Mouse (Mus musculus) frontal cortex, postnatal 36 days (tissue): ENCODE results near the gene Dcaf7.
"Not testable (repeated sequence)": the region's sequence is repeated elsewhere in the genome, so short reads cannot be mapped to it uniquely, and the experiment has no call there.

ENCODE experiments used
- DNase-seq, 2 experiments: peaks; one replicate each; pipeline ENCODE4 v3.0.0; 2022; ENCODE audit warnings: low spot score in 2 of 2

Dcaf7 gene

DNA sequence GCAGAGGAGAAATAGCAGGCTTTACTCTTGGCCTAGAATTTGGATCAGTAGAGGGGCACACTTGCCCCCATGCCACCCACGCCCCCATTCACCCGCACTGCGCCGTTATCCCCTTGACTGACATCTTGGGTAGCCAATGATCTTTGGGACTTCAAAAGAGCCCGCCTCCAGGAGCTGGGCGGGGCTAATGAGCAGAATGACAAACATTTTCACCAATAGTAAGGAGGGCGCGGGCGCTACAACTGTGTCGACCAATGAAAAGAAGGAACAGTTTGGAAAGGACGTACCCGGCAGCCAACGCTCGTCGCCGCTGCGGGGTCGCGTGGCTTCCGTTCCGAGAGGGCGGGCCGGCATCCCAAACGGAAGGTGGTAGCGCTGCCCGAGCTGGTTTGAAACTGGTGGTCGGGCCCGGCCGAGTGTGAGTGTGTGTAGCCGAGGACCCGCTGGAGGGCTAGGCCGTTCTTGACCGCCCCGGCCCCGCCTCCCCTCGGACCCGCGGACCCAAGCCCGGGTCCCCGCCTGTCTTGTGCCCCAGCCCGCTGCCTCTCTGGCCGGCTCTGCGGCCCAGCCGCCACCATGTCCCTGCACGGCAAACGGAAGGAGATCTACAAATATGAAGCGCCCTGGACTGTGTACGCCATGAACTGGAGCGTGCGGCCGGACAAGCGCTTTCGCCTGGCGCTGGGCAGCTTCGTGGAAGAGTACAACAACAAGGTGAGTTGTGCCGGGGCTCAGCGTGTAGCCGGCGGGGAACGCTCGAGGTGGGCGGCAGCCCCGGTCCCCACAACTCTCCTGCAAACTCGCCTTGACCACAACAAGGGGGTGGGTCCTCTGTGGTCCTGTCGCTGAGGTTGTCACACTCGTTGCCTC is at the start of gene Dcaf7:
TSS of gene Dcaf7 (plus strand) at position 325 of the 870 bp plus-strand sequence.
- peak; percentile 100 for DNase-seq

DNA sequence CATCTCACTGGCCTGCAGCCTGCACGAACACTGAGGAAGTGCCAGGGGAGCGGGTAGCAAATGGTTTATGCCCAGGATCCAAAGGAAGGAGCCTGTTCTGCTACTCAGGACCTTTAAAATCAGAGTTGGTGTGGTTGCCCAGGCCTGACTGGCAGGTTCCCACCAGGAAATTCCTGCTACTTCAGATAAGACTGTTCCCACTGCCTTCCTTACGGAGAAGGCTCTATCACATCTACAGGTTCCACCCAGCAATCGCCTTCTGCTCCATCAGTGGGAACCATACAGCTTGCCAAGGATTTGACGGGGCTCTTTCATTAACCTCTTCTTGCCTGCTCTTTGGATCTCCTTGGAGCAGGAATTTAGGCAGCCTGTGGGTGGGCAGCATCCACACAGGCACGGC is 49.2 kb upstream of the Dcaf7 start:
- no peak for DNase-seq

DNA sequence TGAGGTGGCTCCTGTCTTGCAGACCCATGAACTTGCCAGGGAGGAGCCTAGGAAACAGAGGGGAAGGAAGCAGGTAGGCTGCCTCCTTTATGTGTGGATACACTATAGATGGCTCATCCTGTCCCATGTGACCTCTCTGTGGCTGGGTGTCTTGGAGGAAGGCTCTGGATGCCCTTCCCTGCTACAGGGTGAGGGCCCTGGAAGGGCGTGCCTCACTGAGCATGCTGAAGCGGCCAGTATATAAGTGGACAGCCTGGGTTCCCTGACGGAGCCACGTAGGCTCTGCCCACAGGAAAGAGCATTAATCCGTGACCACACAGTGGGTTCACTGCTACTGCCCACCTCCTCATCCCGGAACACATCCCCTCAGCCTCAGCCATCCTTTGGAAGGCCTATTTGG is 47.2 kb upstream of the Dcaf7 start:
- DNase-seq, result no peak

DNA sequence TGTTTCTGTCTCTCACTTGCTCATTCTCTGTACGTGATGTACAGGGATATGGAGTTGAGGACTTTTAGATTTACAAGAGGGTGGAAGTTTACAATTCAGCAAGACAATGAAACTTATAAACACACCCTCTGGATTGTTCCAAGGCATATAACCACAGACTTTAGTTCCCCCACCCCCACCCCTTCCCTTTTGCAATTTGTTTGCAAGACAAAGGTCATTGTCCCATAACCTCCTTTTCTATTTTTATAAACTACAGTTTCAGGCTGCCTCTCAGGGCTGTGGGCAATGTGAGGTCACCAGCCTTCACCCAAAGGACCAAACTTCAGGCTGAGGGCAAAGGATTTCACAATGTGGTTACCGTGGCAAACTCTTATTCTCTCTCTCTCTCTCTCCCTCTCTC is 46.4 kb upstream of the Dcaf7 start:
- no peak for DNase-seq

DNA sequence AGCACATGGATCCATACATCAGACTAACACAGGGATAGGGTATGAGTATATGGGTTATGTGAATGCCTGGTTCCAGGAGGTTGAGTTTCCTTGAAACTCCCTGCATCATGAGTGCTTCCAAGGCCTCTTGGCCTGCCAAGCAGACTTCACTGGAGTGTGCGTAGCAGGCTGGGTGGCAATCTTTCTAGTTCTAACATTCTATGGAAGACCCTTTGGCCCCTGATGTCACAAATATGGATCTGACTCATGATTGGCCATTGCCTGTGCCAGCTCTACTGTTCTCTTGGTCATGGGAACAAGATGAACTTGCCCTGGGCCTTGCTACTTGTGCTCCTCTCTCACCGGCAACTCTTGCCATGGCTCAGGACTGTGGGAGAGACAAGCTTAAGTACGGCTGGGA is 42.3 kb upstream of the Dcaf7 start, which contains the start of gene Ace3:
TSS of gene Ace3 (plus strand) at position 301 of the 400 bp plus-strand sequence.
- DNase-seq, result no peak

DNA sequence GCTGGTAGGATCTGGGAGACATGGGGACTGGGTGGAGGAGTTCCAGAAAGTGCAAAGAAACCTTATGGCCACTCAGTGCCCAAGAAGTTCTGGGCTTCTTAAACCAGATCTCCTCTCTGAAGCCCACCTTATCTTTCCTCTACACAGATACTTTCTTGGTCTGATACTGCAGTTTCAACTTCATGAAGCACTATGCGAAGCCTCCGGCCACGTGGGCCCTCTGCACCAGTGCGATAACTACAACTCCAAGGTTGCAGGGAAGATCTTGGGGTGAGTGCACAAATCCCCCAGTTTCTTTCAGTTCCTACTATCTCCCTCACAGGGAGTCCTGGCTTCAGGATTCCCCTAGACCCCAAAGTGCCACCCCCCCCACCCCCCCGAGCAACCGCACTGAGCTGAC is 36.6 kb upstream of the Dcaf7 start:
- no peak for DNase-seq

DNA sequence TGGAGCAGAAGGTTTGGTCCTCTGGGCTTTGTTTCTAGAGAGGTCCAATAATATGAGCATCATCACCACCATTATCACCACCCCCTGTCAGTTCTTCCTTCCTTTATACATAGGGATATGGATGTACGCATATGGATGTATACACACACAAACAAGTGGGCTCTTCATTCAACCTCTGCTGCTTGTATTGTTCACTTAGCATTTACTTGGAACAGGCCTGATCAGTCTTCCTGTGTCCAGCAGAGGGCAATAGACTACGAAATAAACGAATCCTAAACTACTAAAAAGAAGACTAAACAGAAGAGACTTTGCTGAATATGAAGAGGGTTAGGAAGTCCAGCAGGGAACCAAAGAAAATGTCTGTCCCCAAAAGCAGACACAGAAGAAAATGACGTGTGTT is 35.0 kb upstream of the Dcaf7 start:
- peak in 1 of 2 experiments; percentile 43 for DNase-seq

DNA sequence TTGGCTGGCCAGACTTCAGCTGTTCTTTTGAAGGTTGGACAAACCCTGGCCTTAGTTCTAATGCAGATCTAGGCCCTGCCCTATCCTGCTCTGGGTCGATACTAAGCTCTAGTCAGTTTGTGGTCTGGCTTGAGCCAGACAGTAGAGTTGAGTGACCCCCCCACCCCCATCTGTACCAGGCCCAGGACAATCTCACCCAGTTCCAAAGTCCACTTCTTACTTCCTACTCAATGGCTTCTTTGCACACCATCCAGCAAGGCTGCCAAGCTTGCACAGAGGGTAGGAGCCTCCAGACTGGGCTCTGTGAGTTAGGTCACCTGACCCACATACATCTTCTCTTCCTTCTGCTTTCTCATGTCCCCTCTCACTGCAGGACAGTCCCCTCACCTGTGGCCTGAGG is 32.1 kb upstream of the Dcaf7 start:
- DNase-seq, result no peak

DNA sequence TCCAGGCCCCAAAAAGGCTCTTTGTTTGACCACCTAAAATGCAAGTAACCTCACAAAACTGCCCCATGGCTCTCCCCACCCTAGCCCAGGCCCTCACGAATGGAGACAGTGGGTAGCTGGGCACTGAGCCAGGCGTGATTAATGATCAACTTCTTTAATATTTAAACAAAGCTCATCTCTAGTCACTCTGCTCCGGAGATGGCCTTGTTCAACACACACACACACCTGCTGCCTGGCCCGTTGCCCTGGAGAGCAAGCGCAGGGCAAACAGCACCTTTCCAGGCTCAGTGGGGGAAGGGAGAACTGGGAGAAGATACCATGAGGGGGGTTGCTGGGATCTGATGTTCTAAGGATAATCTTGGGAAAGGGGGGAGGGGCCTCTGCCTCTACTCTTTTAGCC is 30.7 kb upstream of the Dcaf7 start:
- DNase-seq, result no peak

DNA sequence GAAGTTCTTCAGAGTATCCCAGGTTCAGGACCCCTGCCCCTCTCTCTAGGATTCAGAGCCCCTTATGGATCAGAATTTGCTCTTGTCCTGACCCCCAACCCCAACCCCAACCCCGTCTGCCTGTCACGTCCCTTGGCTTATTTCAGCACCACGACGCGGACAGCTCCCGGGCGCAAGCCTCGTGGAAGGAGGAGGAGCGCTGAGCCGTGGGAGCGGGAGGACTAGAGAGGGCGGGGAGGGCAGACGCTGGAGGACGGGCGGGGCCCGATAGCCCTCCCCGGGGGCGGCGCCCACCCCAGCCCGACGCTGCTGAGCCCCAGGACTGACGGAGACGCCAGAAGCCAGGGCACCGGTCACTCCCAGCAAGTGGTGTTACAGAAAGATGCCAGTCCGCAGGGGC is 28.9 kb upstream of the Dcaf7 start, which contains the start of gene Kcnh6:
TSS of gene Kcnh6 (plus strand) at position 304 of the 400 bp plus-strand sequence.
- no peak for DNase-seq

DNA sequence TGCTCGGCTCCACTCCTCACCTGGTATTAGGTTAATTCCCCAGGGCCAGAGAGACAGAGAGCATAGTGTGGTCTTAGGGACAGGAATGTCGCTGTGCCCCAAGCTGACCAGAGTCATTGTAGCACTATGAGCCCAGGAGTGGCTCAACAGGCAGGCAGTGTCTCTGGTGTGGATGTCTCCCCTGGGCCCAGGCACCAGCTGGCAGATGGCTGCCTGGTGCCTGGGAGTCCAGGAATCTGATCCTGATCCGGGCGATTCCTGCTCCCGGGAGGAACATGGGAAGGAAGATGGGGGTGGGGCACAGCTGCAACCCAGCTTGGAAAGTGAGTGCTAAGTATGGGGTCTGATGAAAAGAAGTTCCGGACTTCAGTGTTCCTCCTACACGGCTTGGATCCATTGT is 24.0 kb upstream of the Dcaf7 start:
- DNase-seq, result no peak

DNA sequence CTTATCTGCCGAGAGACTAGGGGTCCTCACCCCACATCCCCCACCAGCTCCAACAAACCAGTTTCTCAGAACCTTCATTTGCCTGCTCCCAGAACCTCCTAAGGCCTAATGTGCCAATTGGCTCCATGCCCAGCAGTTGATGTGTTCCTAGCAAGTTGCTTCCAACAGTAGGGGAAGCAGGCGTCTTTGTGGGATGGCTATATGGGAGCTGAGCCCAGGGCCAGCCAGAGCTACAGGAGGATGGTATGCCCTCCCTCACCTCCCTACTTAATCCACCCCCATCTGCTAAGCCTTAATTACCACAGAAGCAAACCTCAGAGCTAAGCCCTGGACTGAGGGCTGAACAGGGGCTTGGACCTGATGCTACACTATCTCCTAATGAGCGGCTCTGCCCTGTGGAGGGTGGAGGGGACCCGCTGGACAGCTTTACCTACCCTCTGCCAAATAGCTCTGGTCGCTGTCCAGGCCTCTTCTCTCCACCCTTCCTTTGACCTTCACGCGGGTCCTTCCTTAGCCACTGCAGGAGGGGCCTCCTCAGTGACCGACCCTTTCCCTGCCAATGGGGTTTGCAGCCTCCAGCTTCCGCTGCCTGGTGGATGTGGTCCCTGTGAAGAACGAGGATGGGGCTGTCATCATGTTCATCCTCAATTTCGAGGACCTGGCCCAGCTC is 23.0 kb upstream of the Dcaf7 start:
- peak in 1 of 2 experiments; percentile 51 for DNase-seq

DNA sequence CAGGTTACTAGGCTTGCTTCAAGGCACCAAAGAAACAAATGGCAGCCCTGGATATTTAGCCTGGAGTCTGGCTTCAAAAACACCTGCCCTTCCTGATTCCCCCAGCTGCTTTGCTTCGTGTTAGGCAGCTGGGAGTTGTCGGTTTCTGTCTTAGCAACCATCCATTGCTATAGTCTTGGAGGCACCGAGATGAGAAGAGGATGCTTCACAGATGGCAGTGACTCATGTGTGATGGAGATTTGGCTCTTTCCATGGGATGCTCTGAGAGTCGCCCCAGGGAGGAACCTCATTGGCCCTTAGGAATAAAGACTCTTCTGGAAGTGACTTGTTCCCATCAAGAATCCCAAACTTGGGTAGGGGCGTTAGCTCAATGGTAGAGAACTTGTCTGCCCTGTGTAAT is 20.2 kb upstream of the Dcaf7 start:
- peak in 1 of 2 experiments; percentile 28 for DNase-seq

DNA sequence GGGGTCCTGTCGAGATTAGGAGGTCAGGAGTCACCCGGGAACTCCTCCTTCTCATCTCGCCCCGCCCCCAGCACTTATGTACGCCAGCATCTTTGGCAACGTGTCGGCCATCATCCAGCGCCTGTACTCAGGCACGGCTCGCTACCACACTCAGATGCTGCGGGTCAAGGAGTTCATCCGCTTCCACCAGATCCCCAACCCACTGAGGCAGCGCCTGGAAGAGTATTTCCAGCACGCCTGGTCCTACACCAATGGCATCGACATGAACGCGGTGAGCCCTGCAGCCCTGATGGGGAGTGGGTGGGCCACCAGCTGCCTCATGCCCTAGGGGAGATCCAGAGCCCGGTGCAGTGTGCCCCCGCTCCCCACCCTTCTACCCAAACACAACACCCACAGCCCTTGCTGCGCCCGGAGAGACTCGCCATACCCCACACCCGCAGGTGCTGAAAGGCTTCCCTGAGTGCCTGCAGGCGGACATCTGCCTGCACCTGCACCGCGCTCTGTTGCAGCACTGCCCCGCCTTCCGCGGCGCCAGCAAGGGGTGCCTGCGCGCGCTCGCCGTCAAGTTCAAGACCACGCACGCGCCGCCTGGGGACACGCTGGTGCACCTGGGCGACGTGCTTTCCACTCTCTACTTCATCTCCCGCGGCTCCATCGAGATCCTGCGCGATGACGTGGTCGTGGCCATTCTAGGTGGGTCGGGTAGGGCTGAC is 16.5 kb upstream of the Dcaf7 start:
- DNase-seq, result peak; percentile 58 to 61

DNA sequence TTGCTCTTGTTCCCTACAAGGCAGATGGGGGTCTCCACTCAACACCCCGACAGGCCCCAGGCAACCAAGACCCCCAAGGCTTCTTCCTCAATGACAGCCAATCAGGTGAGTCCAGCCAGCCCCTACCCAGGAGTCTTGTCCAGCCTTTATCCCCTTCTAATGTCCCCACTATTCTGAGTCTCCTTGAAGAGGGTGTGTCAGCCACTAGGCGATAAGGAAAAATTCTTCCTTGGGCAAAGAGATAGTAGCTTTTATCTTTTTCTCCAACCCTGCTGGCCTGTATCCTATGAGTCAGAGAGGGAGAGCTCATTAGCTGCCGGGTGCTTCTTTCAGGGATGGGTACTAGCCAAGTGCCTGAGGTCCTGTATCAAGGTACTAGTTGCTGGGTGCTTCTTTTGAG is 10.9 kb upstream of the Dcaf7 start:
- DNase-seq, result no peak

DNA sequence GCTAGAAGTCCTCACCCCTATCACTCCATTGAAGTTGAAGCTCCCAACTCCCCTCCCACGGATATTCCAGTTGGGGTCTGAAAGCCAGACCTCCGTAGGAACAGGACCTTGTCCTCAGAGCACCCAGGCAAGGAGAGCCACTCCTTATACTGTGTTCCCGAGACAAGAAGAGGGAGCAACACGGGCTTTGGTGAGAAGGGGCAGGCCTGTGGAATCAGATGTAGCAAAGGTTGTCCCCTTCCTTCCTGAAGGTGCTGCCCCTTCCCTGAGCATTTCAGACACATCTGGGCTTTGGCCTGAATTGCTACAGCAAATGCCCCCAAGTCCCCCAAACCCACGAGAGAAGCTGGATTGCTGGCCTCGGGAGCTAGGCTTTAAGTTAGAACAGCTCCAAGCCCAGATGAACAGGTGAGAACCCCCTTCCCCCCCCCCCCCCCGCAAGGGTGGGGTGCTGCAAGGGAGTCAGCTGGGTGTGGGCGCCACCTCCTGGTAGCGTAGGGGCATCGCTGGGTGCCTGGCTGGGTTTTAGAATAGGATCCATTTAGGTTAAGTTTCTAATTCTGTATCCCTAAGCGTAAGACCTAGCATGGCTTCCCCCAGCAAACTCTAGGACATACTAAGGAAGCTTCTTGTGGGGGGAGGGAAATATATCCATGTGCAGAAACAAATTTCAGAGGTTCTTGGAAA is 10.1 kb upstream of the Dcaf7 start:
- peak; percentile 69 to 77 for DNase-seq

DNA sequence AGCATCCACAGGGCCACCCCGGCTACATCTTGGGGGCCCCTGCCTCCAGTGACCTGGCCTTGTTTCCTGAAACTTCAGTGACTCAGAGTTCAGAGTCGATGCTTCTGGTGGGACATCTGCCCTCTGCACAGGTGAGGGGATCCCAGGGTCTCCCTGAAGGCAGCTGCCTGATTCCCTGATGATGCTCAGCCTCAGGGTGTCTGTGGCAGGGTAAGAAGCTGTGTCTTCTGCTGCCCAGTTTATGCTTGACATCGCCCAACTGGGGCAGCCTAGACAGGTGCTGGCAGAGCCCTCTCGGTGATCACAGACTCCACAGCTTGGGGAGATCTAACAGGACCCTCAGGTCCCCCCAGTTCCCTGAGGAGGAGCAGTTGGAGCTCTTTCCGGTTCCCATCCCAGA is 9.1 kb upstream of the Dcaf7 start:
- DNase-seq, result no peak

DNA sequence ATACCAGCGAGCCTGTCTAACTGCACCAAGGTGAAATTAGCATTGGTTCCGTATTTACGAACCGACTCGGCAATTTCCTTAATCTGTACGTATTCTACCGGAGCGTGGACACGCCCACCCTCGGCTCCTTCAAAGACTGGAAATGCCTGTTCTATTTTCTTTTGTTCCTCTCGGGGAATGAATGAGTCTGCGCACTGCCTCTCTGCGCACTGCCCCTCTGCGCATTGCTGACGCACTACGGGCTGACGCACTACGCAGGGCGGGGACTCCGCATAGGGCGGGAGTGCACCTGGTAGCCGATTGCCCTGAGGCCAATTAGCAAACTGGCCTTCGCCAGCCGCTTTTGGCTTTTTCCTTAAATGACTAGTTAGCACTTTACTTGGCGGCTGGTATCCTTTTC is 4.6 kb upstream of the Dcaf7 start:
- DNase-seq, result not testable (repeated sequence)

DNA sequence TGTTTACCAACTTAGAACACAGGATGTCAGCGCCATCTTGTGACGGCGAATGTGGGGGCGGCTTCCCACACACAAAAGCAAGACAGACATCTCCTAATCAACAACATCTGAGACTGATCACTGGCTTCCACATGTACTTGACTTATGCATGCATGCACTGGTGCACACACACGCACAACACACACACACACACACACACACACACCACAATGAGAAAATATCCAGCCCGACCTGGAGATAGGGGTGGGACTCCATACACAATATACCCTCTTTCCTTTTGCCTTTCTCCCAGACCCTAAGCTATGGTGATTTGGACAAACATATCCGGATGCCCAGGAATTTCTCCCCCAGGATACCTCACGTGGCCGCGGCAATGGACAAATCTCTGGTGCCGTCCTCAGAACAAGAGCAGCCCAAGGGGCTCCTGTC is 3.2 kb upstream of the Dcaf7 start:
- DNase-seq, result no peak

DNA sequence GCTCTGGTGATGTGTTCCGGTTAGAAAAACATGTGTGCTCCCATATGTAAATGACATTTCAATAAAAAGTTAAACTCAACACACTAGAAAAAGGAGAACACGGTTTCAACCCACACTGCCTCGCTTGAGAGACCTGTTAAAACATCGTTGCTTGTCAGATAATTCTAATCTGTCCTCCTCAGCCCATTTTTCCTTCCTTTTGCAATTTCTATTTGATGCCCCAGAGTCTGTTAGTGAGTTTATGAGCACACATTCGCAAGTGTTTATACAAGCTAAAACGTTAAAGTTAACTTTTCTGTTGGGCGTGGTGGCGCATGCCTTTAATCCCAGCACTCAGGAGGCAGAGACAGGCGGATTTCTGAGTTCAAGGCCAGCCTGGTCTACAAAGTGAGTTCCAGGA is 1.7 kb upstream of the Dcaf7 start:
- DNase-seq, result no peak

DNA sequence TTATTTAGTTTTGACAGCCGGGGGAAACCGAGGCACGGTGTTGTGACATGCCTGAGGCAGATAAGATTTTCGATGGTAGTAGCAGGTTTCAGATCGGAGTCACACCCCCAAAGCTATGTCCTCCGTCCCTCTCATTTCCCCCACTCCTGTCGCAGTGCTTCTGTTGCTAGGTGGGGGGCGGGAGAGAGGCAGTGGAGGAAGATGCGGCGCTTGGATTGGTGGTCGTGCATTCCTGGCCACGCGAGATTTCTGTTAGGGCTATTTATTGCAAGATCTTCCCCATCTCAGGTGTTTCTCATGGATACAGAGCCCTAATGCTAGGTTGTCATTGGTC is 713 bp downstream of the Dcaf7 start:
- DNase-seq, result peak; percentile 53 to 83

DNA sequence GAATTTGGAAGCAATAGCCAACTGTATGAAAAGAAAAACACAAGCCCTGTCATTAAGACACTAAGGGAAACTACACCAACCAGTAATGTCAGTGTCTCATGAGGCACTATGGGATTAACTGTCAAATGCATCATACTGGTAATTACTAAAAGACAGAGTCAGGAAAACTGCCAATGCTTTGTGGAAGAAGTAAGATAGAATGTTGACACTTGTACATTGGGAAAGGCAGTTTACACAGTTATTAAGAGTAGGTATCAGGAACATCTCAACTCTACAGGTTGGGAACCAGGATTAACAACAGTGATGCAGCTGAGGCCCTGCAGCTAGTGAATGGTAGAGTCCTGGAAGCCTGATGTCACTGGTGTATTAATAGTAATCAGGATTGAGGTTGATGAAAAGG is 7.7 kb downstream of the Dcaf7 start:
- no peak for DNase-seq
